Mouse (Mus musculus) intestine, embryonic 15.5 days (tissue): ENCODE data around the gene Prr7. TPM values are rescaled to one million over a fixed set of nuclear protein-coding genes. Genes with fewer than 3 reads are reported as not detected.

Source experiments
- ATAC-seq: fragments of 200-750 bp; cut with Nextera tagmentation; 2 replicates; pipeline ENCODE4 v1.8.0; 2017; ENCODE audit warnings: moderate TSS enrichment, moderate library complexity
- H3K27ac ChIP-seq: fragments of 300-500 bp; sonication (generic); 2 replicates; pipeline ENCODE4 v1.5.1; 2015; ENCODE audit warnings: mild to moderate bottlenecking, inconsistent platforms
- H3K27me3 ChIP-seq: fragments of 300-500 bp; sonication (generic); replicated peaks from 2 replicates; pipeline ENCODE4 v1.6.1; 2015; ENCODE audit warnings: inconsistent platforms
- H3K36me3 ChIP-seq: fragments of 300-500 bp; sonication (generic); 2 replicates; pipeline ENCODE4 v1.6.1; 2015; ENCODE audit warnings: inconsistent platforms
- H3K4me1 ChIP-seq: fragments of 300-500 bp; sonication (generic); replicated peaks from 2 replicates; pipeline ENCODE4 v1.6.1; 2015; ENCODE audit warnings: inconsistent platforms
- H3K4me2 ChIP-seq: fragments of 300-500 bp; sonication (generic); replicated peaks from 2 replicates; pipeline ENCODE4 v1.6.1; 2015; ENCODE audit warnings: mild to moderate bottlenecking, inconsistent platforms
- H3K4me3 ChIP-seq: fragments of 300-500 bp; sonication (generic); replicated peaks from 2 replicates; pipeline ENCODE4 v1.5.1; 2015; ENCODE audit warnings: inconsistent platforms
- H3K9ac ChIP-seq: fragments of 300-500 bp; sonication (generic); 2 replicates; pipeline ENCODE4 v1.6.1; 2015; ENCODE audit warnings: inconsistent platforms
- H3K9me3 ChIP-seq: fragments of 300-500 bp; sonication (generic); 2 replicates; pipeline ENCODE4 v1.6.1; 2016; ENCODE audit warnings: inconsistent platforms
- WGBS: fragments of 180-500 bp; shearing (Covaris S2); methylation state at CpG from one replicate; pipeline ENCODE4 v1.1.7; 2015; 5-methylcytosine and 5-hydroxymethylcytosine counted together
- polyA plus RNA-seq: library from polyadenylated mRNA; unstranded; fragments of >200 nt; fragmentation: Nextera tagmentation; extraction: Ambion mirVana; gene quantifications from 2 replicates; pipeline ENCODE4 v1.2.1, GENCODE M21; 2015

Gene Prr7
- polyA plus RNA-seq, 1 experiment from 2014 or later = 0.28 TPM

DNA sequence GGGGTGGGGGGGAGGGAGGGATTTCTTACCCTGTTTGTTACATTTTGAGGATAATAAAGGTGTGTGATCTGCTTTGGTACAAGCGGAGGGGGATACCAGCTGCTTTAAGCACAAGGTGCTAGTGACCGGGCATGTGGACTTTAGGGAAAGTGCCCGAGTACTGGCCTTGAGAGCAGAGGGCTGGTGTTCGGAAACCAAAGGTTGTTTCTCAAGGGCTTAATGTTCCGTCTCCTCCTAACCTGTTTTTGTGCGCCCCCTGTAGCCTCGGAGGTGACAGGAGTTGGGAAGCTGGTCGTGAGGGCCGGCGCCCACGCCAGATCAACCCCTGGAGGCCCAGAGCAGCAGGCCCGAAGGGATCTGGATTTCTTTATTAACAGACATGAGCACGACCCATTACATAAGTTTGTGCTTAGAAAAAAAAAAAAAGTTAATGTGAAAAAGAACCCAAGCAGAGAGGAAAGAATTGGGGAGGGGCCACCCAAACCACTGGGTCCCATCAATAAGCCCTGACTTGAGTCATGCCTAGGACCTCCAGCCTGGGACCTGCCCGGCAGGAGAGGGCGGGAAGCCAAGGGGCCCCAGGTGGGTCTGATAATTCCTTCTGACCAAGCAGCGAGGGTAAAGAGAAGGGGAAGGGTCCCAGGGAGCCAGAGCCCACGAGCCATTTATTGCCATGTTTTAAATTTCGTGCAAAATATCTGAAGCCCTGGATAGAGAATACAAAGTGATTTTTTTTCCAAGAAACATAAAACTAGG lies 9.2 kb downstream of the Prr7 start:
- ATAC-seq = no peak
- H3K27ac ChIP-seq = peak overlapping the region; percentile 72; the same call in 1 of the 2 replicates
- peaks cover 25% of the 10 kb centered on the region for H3K4me1 ChIP-seq
- H3K27me3 ChIP-seq = no peaks in the 10 kb centered on the region
- H3K4me3 ChIP-seq = peak overlapping the region; percentile 57
- WGBS = 32% methylated on average over 18 of the region's 18 CpGs
- H3K36me3 ChIP-seq = peaks cover 31% of the 10 kb centered on the region
- peak overlapping the region; percentile 99 for H3K4me2 ChIP-seq
- peak overlapping the region; percentile 54 for H3K9ac ChIP-seq
- no peaks in the 10 kb centered on the region for H3K9me3 ChIP-seq

GRCm38 (mm10) chr13:55473961-55474360 lies 9.9 kb downstream of the Prr7 start:
- ATAC-seq = no peak
- H3K9ac ChIP-seq = no peak overlapping the region
- peaks cover 31% of the 10 kb centered on the region for H3K36me3 ChIP-seq
- 64% methylated on average over 11 of the region's 11 CpGs for WGBS
- no peak overlapping the region for H3K27ac ChIP-seq
- H3K4me2 ChIP-seq = no peak overlapping the region
- H3K4me3 ChIP-seq = no peak overlapping the region
- H3K9me3 ChIP-seq = no peaks in the 10 kb centered on the region
- no peaks in the 10 kb centered on the region for H3K27me3 ChIP-seq
- peaks cover 25% of the 10 kb centered on the region for H3K4me1 ChIP-seq

- Histone ChIP-seq H3K27me3 (no peaks in the 10 kb centered on the region), H3K9me3 (no peaks in the 10 kb centered on the region), H3K4me1 (peaks cover 25% of the 10 kb centered on the region), H3K27ac (no peak overlapping the region), H3K4me3 (no peak overlapping the region), H3K9ac (no peak overlapping the region), H3K4me2 (no peak overlapping the region), H3K36me3 (peaks cover 31% of the 10 kb centered on the region)
- WGBS = 49% methylated on average over 5 of the region's 5 CpGs
- no peak for ATAC-seq
These were observed 10.6 kb downstream of the Prr7 start for GRCm38 (mm10) chr13:55474621-55475069.

DNA sequence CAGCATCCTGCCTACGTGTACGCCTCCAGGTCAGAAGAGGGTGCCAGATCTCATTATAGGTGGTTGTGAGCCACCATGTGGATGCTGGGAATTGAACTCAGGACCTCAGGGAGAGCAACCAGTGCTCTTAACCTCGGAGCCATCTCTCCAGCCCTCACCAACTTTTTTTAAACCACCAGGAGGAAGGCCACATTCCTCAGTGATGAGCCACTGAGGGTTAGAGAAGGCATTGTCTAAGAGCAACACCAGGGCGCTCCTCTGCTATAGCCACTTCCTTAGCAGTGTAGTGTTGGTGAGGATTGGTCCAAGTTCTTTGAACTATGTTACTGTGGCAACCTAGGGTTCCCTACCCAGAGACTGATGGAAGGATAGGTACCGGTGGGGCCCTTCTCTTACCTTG lies 11.7 kb downstream of the Prr7 start:
- H3K4me1 ChIP-seq = peaks cover 23% of the 10 kb centered on the region
- H3K27me3 ChIP-seq = no peaks in the 10 kb centered on the region
- no peak overlapping the region for H3K4me2 ChIP-seq
- peaks cover 34% of the 10 kb centered on the region for H3K36me3 ChIP-seq
- WGBS = 86% methylated on average over 5 of the region's 5 CpGs
- no peak for ATAC-seq
- H3K27ac ChIP-seq = no peak overlapping the region
- H3K9ac ChIP-seq = no peak overlapping the region
- no peaks in the 10 kb centered on the region for H3K9me3 ChIP-seq
- no peak overlapping the region for H3K4me3 ChIP-seq

DNA sequence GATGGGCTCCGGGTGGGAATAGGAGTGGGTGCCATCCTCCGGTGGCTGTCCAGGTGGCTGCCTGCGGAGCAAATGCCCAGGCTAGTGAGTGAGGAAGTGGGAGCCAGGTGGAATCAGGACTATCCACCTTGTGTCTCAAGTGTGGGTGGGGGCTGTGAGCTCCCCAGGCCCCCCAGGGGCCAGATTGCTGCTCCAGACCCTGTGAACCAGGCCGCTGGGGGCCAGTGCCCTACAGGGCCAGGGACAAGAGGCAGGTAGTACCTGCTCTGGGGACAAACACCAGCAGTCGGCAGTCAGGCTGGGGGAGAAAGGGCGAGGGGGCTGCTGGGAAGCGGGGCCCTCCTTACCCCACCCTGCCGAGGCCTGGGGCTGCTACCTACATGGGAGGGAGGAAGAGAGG lies 12.2 kb downstream of the Prr7 start:
- Histone ChIP-seq H3K4me3 (no peak overlapping the region), H3K9me3 (no peaks in the 10 kb centered on the region), H3K27ac (no peak overlapping the region), H3K9ac (no peak overlapping the region), H3K4me1 (peaks cover 18% of the 10 kb centered on the region), H3K27me3 (no peaks in the 10 kb centered on the region), H3K4me2 (no peak overlapping the region), H3K36me3 (peaks cover 34% of the 10 kb centered on the region)
- no peak for ATAC-seq
- 91% methylated on average over 8 of the region's 8 CpGs for WGBS

DNA sequence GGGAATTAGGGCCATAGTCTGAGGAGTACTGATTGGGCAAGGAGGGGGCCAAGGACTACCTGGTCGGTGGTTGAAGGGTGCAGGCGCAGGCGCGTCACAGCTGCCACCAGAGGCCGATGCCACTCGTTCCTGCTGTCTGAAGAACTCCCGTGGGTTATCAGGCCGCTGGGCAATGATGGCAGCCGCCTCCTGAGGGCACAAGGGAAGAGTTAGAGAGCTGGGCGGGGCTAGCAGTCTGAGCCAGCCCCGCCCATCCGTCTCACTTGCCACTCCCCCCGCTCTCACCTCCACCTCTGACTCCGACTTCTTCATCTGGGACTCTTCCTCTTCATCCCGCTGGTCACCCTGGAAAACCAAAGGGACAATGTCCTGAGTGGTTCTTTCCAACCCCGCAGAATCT lies 13.4 kb downstream of the Prr7 start:
- WGBS = 72% methylated on average over 16 of the region's 16 CpGs
- Histone ChIP-seq H3K27ac (no peak overlapping the region), H3K4me3 (no peak overlapping the region), H3K4me2 (no peak overlapping the region), H3K9ac (no peak overlapping the region), H3K36me3 (peaks cover 40% of the 10 kb centered on the region), H3K9me3 (no peaks in the 10 kb centered on the region), H3K4me1 (peaks cover 13% of the 10 kb centered on the region), H3K27me3 (no peaks in the 10 kb centered on the region)
- no peak for ATAC-seq

GRCm38 (mm10) chr13:55478036-55478435 lies 14.0 kb downstream of the Prr7 start:
- Histone ChIP-seq H3K27me3 (no peaks in the 10 kb centered on the region), H3K4me3 (no peak overlapping the region), H3K27ac (no peak overlapping the region), H3K4me2 (no peak overlapping the region), H3K4me1 (peaks cover 14% of the 10 kb centered on the region; the same call in 1 of the 2 replicates), H3K9ac (no peak overlapping the region), H3K9me3 (no peaks in the 10 kb centered on the region), H3K36me3 (peaks cover 40% of the 10 kb centered on the region)
- 55% methylated on average over 5 of the region's 5 CpGs for WGBS
- no peak for ATAC-seq

DNA sequence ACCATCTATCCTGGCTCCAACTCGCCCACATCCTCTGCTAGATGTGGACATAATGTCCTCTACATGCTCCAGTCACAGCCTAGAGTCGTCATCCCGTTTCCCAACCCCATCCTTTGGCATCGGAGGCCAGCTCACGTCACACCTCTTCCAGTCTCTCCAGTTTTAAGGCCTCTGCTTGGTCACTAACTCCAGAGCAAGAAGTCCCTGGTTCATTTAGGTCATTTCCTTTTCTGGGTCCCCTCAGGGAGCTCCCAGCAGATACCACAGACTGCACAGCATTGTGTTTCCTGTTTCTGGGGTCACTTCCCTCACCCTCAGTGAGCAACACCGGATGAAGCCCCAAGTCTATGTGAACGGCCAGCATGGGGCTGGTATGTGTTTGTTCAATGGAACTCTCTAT lies 14.9 kb downstream of the Prr7 start:
- Histone ChIP-seq H3K36me3 (peaks cover 40% of the 10 kb centered on the region), H3K4me3 (no peak overlapping the region), H3K9me3 (no peaks in the 10 kb centered on the region), H3K9ac (no peak overlapping the region), H3K27ac (no peak overlapping the region), H3K4me2 (no peak overlapping the region), H3K27me3 (no peaks in the 10 kb centered on the region), H3K4me1 (peaks cover 18% of the 10 kb centered on the region; the same call in 1 of the 2 replicates)
- WGBS = 80% methylated on average over 7 of the region's 7 CpGs
- no peak for ATAC-seq

- Histone ChIP-seq H3K27ac (no peak overlapping the region), H3K36me3 (peaks cover 36% of the 10 kb centered on the region), H3K4me1 (peaks cover 26% of the 10 kb centered on the region), H3K9ac (no peak overlapping the region), H3K9me3 (no peaks in the 10 kb centered on the region), H3K27me3 (no peaks in the 10 kb centered on the region), H3K4me3 (no peak overlapping the region), H3K4me2 (no peak overlapping the region)
- ATAC-seq = no peak
These were observed 15.9 kb downstream of the Prr7 start for GRCm38 (mm10) chr13:55479929-55480328.

DNA sequence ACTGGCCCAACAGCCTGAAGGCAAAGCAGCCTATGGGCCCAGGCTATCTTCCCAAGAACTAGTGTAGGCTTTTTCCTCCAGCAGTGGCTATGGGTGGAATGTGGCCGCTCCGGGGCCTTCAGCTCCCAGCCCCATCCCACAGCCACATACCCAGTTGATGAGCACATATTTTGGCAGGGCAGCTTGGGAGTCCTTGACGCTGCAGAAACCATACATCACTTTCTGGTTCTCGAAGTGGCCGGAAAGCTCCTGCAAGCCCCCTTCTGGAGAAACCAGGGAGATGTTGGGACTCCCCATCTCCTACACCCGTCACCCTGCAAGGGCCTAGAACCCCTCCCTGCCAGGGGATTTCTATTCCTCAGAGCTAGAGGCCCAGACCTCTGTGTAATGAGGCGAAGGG lies 18.5 kb downstream of the Prr7 start:
- H3K9ac ChIP-seq = peak overlapping the region; percentile 8; the same call in 1 of the 2 replicates

DNA sequence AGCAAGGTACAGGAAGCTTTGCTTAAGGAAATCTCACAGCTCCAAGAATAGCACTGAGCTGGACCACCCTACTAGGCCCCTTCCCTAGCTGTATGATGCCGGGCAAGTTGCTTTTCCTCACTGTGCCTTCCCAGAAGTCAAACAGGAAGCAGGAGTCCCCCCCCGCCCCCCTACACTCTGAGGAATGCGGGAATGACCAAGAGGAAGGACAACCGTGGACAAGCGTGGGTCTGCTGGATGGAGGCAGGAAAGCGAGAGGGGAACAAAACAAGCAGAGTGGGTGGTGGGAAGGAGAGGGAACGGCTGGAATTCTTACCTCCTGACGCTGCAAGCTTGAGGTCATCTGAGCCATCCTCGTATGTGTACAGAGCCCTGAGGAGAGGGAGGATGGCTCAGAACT lies 19.0 kb downstream of the Prr7 start:
- H3K4me1 ChIP-seq = peaks cover 53% of the 10 kb centered on the region
- ATAC-seq = no peak
- WGBS = 32% methylated on average over 9 of the region's 9 CpGs
- H3K9me3 ChIP-seq = no peaks in the 10 kb centered on the region
- peaks cover 10% of the 10 kb centered on the region; the same call in 1 of the 2 replicates for H3K36me3 ChIP-seq
- H3K27me3 ChIP-seq = no peaks in the 10 kb centered on the region
- H3K4me3 ChIP-seq = no peak overlapping the region
- H3K9ac ChIP-seq = no peak overlapping the region
- peak overlapping the region; percentile 34 for H3K4me2 ChIP-seq
- peak overlapping the region; percentile 60 for H3K27ac ChIP-seq

More for the DNA sequence above, 18.5 kb downstream of the Prr7 start:
- 61% methylated on average over 7 of the region's 7 CpGs for WGBS
- Histone ChIP-seq H3K4me3 (no peak overlapping the region), H3K4me2 (peak overlapping the region; percentile 34), H3K27me3 (no peaks in the 10 kb centered on the region), H3K9me3 (no peaks in the 10 kb centered on the region), H3K4me1 (peaks cover 51% of the 10 kb centered on the region), H3K27ac (peak overlapping the region; percentile 60), H3K36me3 (peaks cover 12% of the 10 kb centered on the region; the same call in 1 of the 2 replicates)
- peak; percentile 27; the same call in 1 of the 2 replicates for ATAC-seq

DNA sequence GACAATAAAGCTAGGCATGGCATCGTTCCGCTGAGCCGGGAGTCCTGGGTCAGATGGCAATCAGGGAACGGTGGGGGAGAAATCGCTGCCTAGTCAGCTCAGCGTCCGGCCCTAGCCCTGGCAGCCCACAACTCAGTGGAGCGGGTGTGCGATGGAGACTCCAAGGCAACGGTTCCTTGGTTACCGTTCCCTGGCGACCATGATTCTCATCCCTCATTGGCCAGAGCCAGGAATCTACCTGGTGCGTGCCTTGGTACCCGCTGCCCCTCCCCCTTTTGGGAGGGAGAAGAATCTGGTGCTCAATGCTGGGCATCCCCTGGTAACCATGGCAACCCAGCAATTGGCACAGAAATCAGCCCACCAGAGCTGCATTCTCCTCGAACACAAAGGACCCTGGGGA lies 19.5 kb downstream of the Prr7 start:
- Histone ChIP-seq H3K4me1 (peaks cover 57% of the 10 kb centered on the region), H3K9ac (no peak overlapping the region), H3K27me3 (no peaks in the 10 kb centered on the region), H3K4me2 (peak overlapping the region; percentile 34), H3K27ac (peak overlapping the region; percentile 60), H3K9me3 (no peaks in the 10 kb centered on the region), H3K36me3 (0 out of 2 replicates have a peak, but pooled peaks cover 9% of the 10 kb centered on the region), H3K4me3 (no peak overlapping the region)
- no peak for ATAC-seq
- 47% methylated on average over 15 of the region's 15 CpGs for WGBS
